Mouse (Mus musculus) embryonic fibroblast, embryonic 13.5 days (primary cell): ENCODE results near the gene Pcp2.

Experiments
- CTCF ChIP-seq: IDR thresholded peaks from 2 replicates; pipeline ENCODE4 v1.5.1; 2011; ENCODE audit warnings: mild to moderate bottlenecking, control low read depth, low read length, moderate library complexity, borderline replicate concordance; ENCODE audit not compliant: insufficient read depth
- POLR2A ChIP-seq: IDR thresholded peaks from 2 replicates; pipeline ENCODE4 v1.6.1; 2011; ENCODE audit warnings: low read depth, mild to moderate bottlenecking, control low read depth, low read length, moderate library complexity

- TF ChIP-seq CTCF (no peak), POLR2A (no peak)
Measured at GRCm38 (mm10) chr8:3609046-3609815, 16.1 kb downstream of the Pcp2 start.
